Mouse (Mus musculus) liver (tissue): Measurements from ENCODE around the gene Rbfox1.

ENCODE experiments used
- DNase-seq: peaks from one replicate; pipeline ENCODE4 v3.0.0-alpha.2; 2020; ENCODE audit warnings: mixed read lengths

Rbfox1 gene

DNA sequence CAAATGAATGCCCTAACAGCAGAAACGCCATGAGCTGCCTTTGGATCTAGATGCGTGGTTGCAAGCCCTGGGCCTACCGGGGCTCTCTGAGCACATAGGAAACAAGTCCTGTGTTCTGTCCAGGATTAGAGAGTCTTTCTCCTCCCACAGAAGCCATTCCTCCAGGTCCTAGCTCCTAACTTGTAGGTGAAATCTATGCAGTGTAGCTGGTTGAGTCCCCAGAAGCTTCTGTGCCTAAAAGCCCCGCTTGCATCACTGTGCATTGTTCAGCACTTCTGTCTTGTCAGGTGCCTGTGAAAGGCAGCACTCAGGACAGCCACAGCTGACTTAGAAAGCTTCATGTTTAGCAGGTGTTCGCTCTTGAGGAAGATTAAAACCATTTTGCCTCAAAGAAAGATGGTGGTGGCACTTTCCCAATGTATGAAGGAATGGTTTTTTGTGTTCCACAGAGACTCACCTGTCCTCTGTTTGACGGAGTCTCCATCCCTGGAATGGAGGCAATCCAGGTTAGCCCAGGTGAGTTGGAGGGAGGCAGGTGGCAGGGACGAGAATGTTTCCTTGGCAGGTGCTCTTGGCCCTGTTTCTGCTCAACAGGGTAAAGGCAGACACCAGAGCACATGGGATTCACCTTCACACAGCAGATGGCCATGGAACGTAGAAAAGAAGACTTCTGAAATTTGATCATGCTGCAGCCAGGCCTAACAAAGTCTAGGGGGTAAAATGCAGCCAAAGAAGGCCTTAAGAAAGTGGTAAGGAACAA is 1213.0 kb downstream of the Rbfox1 start:
- no peak for DNase-seq

DNA sequence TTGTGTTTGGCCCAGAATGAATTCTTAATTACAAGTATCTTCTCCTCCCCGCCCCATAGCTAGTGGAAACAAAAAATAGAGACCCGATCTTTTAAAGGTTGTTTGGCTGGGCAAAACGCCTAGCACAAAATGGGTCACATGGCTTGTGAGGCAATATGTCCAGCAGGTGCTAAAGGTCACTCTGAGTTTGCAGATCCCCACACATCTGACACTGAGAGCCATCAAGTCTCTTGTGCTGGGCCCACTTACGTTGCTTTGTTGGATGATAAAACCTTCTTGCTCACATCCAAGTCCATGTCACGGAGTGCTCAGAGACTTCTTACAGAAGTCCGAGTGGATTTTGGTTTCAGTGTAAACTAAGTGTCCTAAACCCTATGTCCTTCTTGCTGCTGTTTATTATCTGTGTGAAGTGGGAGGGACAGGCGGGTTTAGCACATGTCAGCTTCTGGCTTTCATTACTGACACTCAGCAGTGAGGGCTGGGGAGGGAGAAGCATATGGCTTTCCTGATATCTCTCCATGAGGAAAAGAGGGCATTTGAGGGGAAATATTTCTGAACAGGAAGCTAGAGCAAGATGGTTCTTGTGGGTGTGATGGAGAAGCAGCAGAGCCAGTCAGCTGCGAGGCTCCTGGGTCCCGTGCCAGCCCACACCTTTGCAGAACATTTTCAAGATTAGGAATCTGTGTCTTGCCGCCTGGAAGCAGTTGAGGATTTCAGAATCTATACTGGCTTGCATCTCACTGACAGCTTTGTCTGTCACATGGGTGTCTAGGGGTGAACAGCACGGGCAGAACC is 1214.5 kb downstream of the Rbfox1 start:
- DNase-seq, result peak; percentile 5

DNA sequence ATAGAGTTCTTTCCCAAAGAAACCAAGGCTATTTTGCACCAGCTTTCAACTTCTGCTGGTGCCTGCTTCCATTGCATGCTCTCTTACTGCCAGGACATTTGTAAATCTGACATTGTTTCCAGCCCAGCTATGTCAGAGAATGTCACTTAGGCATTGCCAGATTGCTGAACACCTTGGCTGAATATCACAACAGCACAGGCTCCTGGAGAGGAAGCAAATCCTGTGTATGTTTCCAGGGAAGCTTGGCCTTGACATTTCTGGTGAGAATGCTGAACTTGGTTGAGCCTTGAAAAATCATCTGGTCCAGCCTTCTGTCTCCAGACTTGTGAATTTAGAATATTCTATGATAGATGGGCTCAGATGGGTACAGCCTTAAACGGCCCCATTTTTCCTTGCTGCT is 1217.3 kb downstream of the Rbfox1 start:
- DNase-seq, result no peak

DNA sequence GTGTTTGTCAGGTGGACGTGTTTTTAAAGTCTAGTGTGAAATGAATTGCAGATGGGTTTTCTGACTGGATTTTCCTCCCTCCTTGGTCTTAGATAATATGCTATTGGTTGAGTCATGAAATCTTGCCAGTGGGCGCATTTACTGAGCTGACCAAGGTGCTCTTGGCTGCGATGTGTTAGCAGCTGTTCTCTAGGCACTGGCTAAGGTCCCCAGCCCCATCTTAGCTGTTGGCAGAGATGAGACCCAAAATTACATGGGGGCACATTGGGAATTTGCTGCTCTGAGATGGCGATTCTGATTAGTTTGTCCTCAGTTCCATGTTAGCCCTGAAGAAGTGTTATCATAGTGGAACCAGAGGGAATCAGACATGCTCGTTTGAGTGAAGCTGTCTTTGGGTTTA is 1218.1 kb downstream of the Rbfox1 start:
- DNase-seq, result no peak

DNA sequence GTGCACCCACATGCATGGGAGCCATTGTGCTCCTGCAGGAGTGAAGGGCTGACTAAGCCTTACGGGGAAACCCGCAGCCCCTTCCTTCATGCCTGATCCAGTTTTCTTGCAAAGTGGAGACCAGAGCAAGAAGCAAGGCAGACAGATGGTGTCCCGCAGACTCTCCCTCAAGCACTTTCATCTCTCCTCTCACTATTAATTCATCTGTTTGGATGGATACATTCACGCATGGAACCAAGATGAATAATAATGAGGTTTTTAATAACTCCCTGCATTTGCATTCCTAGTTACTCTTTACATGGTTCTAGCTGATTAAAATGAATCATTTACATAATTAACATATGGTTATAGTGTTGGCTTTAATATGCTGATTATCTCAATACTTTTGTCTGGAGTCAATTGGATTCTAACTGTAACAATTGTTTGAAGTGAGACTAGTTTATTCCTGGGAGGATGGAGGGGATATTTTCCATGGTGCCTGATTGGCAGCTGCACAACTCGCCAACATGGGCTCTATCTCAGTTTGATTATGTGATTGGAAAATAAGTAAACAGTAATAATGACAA is 1221.4 kb downstream of the Rbfox1 start:
- no peak for DNase-seq

DNA sequence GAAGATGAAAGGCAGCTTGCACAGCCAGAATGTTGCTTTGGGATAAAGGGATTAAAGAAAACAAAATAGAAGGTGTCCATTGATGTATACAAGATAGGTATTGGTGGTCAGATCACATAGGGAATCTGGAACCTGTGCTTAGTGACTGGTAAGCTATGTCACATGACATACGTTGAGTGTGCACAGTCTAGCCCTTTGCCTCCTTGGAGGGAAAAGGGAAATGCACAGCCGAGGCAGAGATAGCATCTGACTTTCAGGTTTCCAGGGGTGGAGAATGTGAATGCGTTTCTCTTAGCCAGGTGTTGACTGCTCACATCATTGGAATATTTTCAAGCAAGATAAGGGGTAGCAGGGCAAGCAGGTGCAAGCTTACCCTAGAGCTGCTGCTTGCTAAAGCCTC is 1230.8 kb downstream of the Rbfox1 start:
- DNase-seq, result no peak

DNA sequence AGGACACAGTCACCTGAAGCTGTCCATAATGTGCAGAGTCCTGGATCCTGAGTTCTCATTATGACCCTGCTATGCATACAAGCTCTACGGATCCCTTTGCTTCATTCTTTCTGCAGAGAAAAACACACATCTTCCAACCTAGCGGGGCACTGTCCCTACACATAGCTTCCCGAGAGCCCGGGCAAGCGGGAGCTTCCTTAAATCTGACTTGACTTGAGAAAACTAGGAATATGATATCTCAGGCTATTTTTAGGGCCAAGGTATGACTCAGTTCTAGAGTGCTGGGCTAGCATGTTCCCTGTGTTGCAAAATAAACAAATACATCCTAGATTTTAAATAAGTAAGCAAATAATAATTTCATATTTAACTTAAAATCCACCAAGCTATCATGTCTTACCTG is 1244.4 kb downstream of the Rbfox1 start:
- DNase-seq, result no peak

DNA sequence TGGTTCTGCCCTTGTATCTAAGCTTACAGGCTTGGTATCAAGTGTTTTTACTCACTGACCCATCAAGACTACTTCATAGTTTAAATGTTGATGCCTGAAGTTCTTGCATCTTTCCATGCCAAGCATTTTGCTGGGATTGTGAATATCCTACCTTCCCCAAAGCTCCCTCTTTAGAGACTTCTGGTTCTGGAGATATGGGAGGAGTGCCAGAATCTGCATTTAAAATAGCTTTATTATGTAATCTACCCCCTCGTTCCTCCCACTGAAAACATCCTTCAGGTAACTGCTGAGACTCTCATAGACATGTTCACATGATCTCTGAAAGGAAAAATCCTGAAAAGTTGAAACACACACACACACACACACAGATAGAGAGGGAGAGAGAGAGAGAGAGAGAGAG is 1247.3 kb downstream of the Rbfox1 start:
- no peak for DNase-seq

DNA sequence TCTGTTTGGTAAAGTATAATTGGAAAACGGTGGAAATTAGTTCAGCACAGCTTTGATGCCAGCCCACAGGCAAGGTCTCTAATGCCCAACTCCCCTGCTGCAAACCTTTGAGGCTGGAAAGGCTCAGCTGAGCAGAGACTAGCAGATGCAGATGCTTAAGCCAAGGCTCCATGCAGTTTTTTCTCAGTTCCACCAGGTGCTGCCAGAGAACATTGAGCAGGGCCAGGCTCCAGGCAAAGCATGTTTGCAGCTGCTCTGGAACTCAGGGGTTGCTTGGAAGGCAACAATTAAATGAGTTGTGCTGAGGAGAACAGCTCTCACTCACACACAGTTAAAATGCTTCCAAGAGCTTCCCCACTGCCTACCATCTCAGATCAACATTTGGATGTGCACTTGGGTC is 1251.8 kb downstream of the Rbfox1 start:
- DNase-seq, result peak; percentile 7

DNA sequence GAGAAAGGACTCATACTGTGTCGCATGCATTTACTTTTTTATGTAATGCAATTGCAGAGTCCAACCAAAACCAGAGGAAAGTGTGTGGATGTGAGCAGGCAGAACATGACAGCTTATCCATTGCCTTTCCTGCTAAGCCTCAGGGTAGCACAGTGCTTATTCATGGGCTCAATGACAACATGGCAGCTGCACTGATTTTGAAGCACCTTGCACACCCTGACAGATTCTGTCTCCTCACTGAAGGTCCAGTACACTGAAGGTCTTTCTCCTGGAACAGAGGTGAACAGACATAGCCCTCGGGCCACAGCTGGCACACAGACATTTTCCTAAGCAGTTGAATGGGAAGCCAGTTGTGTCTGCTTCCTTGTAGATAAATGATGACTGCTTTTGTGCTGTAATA is 1254.3 kb downstream of the Rbfox1 start:
- no peak for DNase-seq

DNA sequence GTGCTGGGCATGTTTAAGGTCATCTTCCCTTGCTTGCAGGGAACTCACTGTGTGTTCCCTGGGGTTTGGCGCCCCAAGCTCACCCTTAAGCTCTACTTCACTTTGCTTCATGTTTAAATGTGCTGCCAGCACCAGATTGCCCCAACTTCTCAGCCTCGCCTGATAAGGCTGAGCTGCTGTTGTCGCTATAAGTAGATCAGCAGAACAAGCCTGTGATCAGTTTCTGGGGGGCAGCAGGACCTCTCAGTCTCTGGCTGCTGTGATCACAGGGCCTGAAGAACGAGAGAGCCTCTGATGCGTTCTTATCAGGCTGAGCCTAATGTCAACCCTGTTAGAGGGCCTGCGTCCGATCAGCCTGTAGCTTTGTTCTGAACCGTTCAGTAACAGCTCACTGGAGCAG is 1255.8 kb downstream of the Rbfox1 start:
- no peak for DNase-seq

DNA sequence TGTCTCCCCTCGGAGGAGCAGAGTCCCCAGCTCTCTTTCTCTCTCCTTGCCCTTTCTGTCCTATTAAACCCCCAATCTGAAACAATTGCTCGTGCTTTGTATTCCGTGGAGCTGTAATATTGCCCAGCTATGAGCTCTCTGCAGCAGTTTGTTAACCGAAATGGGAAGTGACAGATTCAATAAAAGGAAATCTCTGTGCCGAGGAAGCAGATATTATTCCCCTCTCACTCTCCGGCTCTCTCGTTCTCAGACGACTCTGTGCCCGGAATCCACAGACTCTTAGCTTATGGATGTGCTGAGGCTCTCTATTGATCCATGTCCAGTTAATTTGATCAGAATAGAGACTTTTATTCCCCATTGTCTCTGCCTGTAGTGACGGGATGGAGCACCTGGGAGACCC is 1260.3 kb downstream of the Rbfox1 start:
- DNase-seq, result no peak

DNA sequence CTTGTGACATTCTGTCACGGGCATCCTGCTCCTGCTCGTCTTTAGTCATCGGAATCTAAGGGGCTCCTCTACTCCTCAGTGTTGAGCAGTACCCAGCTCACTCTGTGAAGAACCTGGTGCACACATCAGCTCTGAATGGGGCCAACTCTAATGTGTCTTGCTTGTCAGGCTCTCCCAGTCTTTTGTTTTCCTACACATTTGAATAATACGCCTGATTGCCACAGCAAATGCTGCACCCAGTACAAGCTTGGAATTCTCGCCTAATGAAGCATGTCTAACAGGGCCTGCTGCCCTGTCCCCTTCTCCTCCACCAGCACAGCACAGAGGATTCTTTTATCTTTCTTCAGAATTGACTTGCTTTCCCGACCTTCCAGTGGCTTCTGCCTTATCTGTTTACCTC is 1261.3 kb downstream of the Rbfox1 start:
- DNase-seq, result no peak

DNA sequence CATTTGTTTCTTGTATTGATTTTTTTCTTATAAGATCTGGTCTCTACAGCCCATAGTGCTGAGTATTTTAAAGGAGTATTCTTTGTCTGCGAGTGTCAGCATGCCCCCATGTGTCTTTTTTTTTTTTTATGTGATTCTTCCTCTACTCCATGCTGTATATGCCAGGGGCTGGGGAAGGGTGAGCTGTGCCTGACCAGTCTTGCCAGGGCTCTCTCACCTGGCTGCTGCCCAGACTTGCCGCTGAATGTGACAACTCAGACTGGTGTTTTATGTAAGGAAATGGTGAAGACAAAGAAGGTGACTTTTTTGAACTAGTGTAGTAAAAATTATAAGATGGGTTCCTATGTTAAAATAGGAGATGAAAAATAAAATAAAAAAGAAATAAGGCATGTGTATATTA is 1262.7 kb downstream of the Rbfox1 start:
- DNase-seq, result no peak

DNA sequence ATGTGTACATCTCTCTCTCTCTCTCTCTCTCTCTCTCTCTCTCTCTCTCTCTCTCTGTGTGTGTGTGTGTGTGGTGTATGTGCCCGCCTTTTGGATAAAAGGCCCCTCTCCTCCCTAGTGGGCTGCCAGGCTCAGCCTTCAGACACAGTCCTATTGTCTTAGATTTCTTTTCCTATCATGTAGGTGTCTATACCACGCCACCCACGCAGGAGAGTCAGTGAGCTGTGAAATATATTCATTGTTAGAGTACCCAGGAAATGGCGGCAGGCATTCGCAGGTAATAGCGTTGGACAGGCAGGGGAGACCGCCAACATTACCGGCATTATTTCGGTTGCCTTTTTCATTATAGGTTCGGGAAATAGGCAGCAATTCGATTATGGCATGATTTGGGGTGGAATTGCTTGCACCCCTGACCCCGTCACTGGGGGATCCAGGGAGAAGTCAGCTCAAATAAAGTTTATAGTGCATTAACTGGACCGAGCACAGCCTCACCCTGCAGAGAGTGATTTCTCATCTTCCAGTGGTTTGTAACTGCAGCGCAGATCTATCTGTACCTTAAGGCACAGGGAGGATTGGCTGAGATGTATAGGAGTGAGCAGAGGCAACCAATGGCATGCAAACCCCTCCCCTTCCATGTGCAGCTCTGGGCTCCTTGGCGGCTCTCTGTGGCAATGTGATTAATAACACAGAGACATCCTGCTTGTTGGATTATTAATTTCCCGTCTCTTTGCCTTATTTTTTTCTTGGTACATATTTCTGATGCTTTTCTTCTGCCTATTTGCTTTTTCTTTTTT is 1264.1 kb downstream of the Rbfox1 start:
- DNase-seq, result peak; percentile 9

DNA sequence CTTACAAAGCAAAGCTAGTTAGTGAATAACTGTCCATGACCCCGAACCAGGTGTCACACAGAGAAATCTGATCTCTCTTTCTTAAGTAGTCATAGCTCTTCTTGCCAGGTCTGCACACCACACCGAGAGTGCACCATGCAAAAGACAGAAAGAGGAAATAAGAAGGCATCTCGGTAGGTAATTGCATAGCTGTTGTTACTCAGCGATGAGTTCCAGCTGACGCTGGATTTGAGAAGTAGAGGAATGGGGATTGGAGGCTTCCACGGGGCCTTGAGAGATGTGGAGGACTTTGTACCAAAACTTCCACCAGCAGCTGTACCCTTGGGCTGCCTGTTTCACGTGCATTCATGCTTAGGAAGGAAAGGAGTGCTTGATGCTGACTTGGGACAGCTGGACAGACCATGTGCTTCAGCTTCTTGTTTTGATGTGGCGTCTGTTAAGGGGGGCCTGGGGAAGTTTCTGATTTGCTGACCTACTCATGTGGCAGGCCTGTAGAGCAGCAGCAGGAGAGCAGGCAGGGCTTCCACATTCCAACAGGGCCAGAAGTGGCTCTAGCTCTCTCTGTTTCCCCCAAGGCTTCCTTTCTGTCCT is 1265.1 kb downstream of the Rbfox1 start:
- peak; percentile 18 for DNase-seq

DNA sequence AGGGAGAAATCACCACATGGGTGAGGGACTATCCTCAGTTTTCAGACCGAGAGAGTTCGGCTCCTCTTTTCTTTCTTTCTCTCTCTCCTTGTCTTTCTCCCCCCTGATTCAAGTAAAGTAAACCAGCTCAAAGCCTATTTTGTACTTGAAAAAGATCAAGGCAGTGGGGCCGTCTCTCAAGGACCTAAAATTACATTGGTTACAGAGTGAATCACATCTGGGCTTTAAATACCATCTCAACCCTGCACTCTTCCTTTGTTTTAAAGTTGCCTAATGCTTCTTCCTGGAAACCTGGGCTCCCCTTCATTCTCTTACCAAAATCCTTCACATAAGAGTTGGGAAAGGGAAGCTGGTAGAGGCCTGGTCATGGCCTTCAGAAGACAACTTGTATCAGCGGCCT is 1267.2 kb downstream of the Rbfox1 start:
- no peak for DNase-seq

DNA sequence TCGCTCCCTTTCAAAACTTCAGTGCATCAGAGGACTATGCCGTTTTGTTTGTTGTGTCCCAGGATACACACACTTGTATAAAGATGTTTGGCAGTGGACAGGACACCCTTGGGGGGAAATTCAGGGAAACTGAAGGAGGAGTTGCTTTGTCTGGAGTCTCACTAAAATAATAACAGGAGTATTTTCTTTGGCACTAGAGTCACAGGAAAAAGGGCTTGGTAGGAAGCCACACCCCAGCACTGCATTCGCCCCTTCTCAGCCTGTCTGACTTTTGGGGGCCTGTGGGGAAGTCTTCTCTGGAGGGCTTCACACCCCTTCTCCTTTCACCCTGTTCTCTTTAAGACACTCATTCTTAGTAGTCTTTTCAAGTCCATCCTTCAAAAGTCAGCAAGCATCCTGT is 1269.5 kb downstream of the Rbfox1 start:
- DNase-seq, result no peak

DNA sequence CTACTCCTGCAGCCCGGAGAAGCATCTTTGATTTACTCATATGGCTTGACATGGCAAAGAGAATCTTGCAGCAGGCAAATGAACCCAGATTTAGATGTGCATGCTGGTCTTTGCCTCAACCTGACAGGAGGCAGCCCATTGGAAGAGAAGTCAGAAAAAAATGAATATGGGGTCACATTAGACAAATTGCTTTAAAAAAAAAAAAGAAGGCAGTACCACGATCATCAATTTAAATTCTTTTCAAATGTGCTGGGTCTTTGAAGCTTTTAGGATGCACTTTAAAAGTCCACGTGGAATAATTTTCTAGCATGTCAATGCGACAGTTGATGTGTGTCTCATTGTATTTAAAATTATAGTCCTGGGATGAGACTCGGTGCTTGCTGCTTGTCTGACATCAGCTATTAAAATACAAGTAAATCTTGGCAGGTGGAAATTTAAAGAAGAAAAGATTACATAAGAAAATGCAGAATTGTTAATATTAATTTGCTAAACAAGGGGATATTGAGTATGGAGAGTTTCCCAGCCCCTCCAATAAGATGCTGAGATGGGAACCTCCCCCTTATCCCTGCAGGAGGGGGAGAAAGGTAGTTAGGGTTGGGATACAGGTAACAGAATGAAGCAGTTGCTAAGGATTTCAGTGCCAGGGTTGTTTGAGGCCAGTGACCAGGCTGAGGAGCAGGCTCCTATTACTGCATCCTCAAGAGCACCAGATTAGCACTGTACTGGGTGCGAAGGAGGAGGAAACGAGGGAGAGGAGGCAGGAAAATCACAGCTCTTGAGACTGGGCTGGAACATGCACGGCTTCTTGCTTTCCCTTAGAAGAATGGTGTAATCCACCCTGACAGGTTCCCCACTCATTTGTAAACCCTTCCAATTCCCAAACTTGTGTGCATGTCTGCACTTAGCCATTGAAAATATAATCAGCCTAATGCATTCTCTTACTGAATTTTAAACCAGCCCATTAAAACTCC is 1274.0 kb downstream of the Rbfox1 start:
- no peak for DNase-seq

DNA sequence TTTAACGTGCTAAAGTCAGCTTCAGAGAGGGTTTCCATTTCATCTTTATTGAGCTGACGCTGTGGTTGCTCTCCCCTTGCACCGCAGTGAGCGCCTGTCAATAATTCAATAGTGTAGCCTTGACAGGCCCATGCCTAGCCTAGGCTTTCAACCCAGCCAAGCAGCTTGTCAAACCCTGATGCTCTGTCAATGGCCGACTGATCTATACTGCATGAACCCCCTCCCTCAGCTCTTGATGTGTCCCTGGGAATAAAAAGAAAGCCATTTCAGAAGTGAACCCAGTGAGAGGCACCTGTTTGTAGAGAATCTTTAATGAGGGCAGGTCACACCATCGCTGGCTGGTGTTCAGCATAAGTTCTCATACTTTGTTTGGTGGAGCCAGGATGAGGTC is 1274.7 kb downstream of the Rbfox1 start:
- no peak for DNase-seq

DNA sequence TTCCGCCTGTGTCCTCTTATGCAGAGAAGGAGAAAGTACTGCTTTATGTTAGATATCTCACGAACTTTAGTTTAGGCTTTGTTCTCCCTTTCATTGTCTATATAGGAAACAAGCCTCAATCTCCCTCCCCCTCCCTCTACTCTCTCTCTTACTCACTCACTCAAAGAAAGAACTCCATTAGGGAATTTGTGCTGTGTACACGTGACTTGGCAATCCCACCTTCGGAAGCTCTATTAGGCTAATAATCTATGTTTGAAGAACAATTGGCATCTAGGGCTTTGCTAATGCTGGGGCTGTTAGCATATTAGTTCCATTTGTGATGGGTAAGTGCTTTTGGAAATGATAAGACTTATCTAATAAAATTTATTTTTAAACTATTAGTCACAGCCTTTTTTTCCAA is 1277.0 kb downstream of the Rbfox1 start:
- no peak for DNase-seq

DNA sequence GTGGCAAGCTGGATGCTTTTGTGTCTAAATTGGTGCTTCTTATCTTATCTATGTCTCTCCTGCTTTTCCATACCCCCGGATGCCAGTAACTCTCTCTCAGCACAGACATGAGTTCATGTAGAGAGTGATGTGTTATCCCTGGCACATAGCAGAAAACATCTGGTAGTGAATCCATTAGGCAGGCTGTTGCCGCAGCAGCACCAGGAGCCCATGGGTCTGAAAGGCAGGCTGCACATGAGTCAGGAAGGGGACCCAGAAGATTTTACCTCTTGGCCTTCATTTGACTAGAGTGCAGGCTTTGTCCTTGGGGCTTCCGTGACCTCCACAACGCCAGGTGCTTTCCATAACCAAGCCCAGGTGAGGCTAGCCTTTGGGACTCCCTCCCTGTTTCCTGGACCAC is 1278.5 kb downstream of the Rbfox1 start:
- no peak for DNase-seq
